Mouse (Mus musculus): ENCODE data around the gene Plekhm1. TPM values are rescaled to one million over a fixed set of nuclear protein-coding genes. Genes with fewer than 3 reads are reported as not detected.

Plekhm1 gene
- polyA plus RNA-seq, 1 experiment from 2014 or later, result 7.6 TPM

Other genes starting within 250 kb of the Plekhm1 start
- 1.7 and 2.4 TPM in 2 replicates for gene Fmnl1, start 241.6 kb downstream of the Plekhm1 start, polyA plus RNA-seq (2015; fragmentation: Nextera tagmentation; extraction: Ambion mirVana)
- gene 1700023F06Rik, start 204.1 kb downstream of the Plekhm1 start, polyA plus RNA-seq (2015; fragmentation: Nextera tagmentation; extraction: Ambion mirVana), result 1.4 and 2.2 TPM in 2 replicates
- not detected in 2 replicates for gene Spata32, start 194.3 kb downstream of the Plekhm1 start, polyA plus RNA-seq (2015; fragmentation: Nextera tagmentation; extraction: Ambion mirVana)
- 4.4 and 5.5 TPM in 2 replicates for gene Map3k14, start 145.2 kb downstream of the Plekhm1 start, polyA plus RNA-seq (2015; fragmentation: Nextera tagmentation; extraction: Ambion mirVana)
- 6.8 and 7.2 TPM in 2 replicates for gene Arhgap27, start 49.0 kb downstream of the Plekhm1 start, polyA plus RNA-seq (2015; fragmentation: Nextera tagmentation; extraction: Ambion mirVana)
- gene Lrrc37a, start 91.9 kb upstream of the Plekhm1 start, polyA plus RNA-seq (2015; fragmentation: Nextera tagmentation; extraction: Ambion mirVana), result not detected in 2 replicates
- not detected in 2 replicates for gene Gm884, start 208.5 kb upstream of the Plekhm1 start, polyA plus RNA-seq (2015; fragmentation: Nextera tagmentation; extraction: Ambion mirVana)
- gene Lyzl6, start 226.2 kb upstream of the Plekhm1 start, polyA plus RNA-seq (2015; fragmentation: Nextera tagmentation; extraction: Ambion mirVana), result not detected in 2 replicates
- gene Rprml, start 236.9 kb upstream of the Plekhm1 start, polyA plus RNA-seq (2015; fragmentation: Nextera tagmentation; extraction: Ambion mirVana), result 1.2 and 2.3 TPM in 2 replicates